Mouse (Mus musculus) adrenal gland, postnatal 10 days (tissue): ENCODE data around the gene Rnf123. TPM values are rescaled to one million over a fixed set of nuclear protein-coding genes. Genes with fewer than 3 reads are reported as not detected.
"Not testable (repeated sequence)": the region's sequence is repeated elsewhere in the genome, so short reads cannot be mapped to it uniquely, and the experiment has no call there.

Source experiments
- DNase-seq: peaks from one replicate; pipeline ENCODE4 v3.0.0; 2021; ENCODE audit warnings: mixed read lengths
- microRNA-seq: library from miRNA; unstranded; fragments of <30 nt; microRNA quantifications from one replicate; pipeline ENCODE4 v1.2.0, GENCODE M21; 2021
- total RNA-seq, 2 experiments: library from RNA; stranded (reverse); gene quantifications; 2 replicates each; pipeline ENCODE4 v1.2.3; 2021

Rnf123 gene
- total RNA-seq, 2 experiments from 2014 or later: 54.3 to 71.9 TPM

DNA sequence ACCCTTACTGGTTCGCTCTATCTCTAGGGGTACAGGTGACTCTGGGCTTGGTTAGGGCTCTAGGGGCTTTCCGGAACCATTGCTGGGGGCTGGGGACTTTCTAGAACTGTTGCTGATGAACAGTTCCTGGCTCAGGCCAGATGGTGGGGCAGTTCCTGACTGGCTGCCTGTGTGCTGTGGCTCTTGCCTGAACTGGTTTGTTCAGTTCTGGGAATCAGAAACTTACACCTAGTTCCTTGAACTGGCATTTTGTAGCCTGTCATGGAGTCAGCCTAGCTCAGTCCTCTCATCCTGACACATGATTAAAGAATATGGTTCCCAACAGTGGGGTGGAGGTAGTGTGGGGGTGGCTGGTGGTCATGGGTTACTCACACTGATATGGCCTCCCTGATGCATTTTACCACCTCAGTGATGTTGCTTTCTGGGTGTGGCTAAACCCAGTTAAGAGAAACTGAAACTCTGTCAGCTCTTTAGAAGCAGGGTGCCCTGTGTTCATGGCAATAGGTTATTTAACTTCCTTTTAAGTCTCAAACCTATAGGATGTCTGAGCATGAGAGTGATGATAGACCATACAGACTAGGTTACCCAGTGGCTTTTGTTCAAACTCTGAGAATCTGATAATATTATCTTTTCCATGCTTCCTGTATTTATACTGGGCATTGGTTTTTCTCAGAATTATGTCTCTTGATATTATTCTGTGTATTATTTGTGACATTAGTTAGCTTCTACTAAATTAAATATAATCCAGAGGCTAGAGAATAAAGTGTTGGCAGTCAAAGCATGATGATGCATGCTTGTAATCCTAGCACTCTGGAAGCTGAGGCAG, 47.6 kb downstream of the Rnf123 start:
- DNase-seq: no peak

DNA sequence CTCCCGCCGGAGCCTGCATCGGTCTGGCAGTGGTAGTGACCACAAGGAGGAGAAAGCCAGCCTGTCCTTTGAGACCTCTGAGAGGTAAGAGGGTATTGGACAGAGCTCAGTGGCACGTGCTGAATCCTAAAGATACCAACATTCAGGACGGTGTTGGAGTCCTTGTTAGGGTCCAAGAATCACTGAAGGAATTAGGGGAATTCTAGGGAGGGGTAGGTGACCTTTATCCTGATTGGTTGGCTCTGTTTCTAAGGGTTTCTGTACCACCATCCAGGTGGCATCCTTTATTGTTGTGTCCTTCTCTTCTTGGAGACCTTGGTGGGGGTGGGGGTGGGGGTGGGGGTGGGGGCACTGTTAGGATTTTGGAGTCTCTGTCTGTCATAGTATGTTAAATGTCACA, 51.0 kb downstream of the Rnf123 start:
- DNase-seq: no peak

DNA sequence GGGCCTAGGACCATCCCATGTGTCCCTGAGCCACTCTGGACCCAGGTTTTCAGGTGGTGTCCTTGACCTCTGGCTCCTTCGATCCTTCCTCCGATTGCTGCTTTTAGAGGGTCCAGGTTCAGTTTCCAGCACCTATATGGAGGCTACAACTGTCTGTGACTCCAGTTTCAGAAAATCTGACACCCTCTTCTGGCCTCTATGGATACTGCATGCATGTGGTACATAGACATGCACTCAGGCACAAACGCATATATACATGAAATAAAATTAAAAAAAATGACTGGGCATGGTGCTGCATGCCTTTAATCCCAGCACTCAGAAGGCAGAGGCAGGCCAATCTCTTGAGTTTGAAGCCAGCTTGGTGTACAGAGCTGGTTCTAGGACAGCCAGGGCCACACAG, 55.3 kb downstream of the Rnf123 start:
- DNase-seq: no peak

DNA sequence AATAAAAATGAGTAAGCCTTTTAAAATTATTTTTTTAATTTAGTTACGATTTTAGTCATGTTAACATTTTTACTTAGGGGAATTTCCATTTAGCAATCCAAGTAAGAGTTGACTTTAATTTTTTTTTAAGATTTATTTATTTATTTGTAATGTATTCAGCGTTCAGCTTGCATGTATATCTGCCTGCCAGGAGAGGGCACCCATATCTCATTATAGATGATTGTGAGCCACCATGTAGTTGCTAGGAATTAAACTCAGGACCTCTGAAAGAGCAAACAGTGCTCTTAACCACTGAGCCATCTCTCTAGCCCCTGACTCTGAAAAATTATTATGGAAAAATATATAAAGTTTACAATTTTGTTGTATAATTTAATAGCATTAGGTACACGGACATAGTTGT, 56.6 kb downstream of the Rnf123 start:
- no peak for DNase-seq

DNA sequence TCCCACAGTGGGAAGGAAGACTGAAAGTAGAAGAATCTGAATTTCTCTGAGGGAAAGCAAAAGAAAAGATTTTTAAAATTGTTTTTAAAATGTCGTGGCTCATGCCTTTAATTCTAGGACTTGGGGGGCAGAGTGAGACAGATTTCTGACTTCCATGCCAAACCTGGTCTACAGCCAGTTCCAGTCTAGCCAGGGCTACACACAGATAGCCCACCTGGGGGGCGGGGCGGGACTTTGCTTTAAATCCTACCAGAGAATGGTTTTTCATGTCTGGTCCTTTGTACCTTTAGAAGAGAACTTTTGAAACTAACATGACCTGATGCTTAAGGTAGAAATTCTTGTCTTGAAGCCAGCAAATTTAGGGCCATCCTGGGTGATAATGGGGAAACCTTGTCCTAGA, 59.9 kb downstream of the Rnf123 start:
- no peak for DNase-seq

DNA sequence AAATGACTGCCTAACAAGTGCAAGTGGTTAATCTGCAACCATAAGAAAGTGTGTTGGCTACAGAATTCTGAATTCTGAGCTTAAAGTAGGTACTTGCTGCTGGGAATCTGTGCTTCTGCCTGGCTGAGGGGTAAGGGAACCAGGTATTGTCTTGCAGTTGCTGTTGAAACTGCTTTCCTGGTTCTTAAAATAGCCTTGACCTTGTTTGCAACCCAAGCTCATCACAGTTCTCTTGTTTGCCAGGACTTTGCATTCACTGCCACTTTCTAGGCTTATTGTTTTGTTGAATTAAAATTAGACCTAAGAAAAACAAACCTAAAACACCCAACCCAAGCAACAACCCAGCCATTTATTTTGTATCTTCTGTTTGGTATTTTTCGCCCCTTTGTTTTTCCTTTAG, 62.4 kb downstream of the Rnf123 start:
- no peak for DNase-seq

DNA sequence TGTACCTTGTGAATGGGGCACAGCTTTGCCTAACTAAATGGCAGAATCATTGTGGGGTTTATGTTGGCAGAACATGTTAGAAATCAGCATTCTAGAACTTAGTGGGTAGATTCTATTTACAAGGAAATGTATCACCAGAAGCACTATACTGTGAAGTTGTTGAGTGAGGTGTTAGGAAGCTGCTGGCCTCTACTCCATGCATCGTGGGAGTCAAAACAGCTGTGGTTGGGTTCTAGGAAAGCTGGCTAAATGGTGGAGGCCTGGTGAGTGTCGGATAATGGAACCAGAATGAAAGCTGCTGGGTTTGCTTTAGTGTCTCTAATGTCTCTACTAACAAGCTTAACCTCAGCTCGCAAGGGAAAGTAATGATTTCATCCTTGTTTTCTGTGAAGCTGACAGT, 66.0 kb downstream of the Rnf123 start:
- no peak for DNase-seq

DNA sequence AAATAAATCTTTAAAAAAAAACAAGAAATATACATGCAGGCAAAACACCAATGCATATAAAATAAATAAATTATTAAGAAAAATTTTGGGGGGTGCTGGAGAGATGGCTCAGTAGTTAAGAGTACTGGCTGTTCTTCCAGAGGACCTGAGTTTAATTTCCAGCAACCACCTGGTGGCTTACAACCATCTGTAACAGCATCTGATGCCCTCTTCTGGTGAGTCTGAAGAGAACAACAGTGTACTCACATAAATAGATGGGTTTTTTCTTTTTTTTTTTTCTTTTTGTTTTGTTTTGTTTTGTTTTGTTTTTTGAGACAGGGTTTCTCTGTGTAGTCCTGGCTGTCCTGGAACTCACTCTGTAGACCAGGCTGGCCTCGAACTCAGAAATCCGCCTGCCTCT, 69.6 kb downstream of the Rnf123 start:
- DNase-seq: not testable (repeated sequence)

DNA sequence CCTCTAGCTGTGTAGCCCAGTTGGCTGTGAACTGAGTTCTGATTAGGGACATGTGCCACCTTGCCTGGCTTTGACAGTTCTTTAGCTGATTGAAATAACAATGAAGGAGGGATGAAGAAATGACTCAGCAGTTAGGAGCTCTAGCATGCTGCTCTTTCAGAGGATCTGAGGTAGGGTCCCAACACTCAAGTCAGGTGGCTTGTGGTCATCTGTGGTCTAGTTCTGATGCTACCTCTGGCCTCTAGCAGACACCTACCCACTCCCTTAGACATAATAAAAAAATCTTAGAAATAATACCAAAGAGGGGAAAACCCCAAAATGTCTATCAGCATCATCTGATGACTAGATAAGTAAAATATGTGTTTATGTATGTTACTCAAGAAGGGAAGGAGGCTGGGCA, 72.8 kb downstream of the Rnf123 start:
- no peak for DNase-seq

DNA sequence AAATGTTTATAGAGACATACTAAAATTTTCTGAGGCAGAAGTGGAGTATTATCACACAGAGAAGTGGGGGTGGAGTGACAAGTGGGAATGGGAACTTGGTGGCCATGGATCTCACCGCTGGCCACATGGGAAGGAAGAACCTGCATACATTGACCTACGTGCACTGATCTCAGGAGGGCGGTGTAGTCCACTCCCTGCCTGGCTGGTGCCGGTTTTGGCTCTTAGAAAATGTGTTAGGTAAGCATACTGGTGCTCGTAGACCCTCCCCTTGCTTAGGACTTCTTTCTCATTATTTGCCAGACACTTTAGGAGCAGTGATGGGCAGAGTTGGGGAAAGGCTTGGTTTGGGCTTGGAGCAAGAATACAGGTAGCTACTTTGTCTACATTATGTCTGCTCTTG, 75.1 kb downstream of the Rnf123 start:
- DNase-seq: no peak

DNA sequence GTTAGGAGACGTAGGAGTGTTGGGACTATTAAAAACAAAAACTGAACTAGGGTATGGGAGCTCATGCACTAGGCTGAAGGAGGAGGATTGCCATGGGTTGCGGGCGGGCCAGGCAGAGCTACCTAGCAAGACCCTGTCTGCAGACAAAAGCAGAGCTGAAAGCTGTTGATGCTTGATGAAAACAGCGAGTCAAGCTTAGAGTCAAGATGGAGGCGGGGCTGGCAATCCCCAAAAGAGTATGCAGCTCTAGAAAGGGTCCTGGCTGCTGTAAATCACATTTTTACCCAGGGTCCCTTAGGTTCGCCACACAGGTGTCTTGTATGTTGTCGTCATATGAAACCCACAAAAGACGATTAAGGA, 79.6 kb downstream of the Rnf123 start:
- DNase-seq: peak; percentile 30

DNA sequence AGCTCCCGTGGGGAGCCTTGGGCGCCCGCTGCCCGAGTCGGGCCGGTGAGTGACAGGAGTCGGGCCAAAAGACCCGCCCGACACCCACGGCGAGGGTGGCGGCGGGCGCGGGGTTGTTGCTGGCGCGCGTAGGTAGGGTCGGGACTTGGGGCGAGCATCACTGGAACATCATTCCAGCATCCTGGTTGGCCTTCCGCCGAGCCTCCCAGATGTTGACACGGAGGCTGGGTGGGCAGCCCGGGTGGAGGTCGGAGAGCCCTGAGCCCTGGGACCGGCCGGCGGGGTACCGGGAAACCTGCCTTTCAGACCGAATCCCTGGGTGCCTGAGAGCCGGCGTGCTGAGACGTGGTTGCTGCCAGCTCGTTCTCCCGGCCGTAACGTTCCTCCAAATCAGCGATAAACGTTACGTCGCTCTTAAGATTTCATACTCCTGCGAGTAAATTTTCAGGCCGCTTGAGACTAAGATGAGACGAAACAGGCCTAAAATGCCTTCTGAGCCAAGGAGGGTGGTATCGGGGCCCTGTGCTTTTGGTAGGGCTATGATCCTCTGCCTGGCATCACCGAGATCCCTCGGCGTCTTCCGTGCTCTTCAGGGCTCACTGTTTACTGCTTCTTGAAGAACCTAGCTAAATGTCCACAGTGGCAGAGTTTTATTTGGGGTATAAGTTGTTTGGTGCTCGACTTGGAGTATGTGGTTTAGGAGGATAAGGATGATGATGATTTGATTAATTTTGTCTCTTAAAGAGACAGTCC, 80.2 kb downstream of the Rnf123 start:
- peak; percentile 65 for DNase-seq

DNA sequence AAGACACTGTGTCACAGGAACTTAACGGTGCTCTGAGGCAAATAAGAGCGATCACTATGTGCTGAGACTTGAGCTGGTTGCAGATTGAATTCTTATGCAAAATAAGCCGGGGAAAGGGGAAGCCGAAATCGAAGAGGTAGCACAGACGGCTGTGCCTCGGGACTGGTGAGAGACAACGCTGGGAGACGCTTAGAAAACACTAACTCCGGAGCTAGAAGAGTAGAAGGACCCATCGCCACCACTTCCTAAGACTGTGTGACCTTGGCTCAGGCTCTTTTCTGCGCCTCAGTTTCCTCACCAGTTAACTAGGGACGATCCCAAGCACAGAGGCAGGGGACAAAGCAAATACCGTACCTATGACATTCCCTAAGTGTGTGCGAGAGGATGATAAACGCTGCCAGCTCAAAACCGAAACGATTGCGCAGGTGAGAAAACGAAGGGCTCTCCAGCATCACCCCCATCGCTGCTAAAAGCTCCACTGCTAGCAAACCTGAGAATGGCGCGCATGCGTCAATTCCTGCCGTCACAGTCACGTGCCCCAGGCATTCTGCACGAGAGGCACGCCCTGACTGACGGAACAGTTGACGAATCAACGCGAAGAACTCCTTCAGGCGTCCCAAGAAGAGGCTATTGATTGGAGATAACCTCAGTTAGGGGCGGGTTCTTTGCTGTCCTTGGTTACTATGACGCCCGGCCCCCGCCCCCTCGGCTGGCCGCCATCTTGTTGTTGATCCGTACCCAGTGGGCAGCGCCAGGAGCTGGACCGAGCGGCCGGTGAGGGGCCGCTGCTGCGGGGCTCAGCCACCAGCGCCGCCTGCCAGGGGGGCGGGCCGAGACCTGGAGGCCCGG, 81.0 kb downstream of the Rnf123 start, which contains the start of gene Ip6k1:
TSS of gene Ip6k1 (plus strand) at position 580 of the 849 bp plus-strand sequence.
- DNase-seq: peak; percentile 100

Small RNA genes lying within 50 kb of the gene (microRNA-seq; reads per million reads assigned to microRNA genes)
- gene Gm47303 (not detected), gene Mir7088 (not detected)

Other genes with a start within 250 kb of the Rnf123 start
- gene Rbm6, start 210.1 kb downstream of the Rnf123 start, total RNA-seq: 10 to 100 TPM; 35.9 to 56.7 TPM
- 10 to 100 TPM; 11.1 to 13.1 TPM for gene Mon1a, start 195.2 kb downstream of the Rnf123 start, total RNA-seq
- gene Mst1r, start 176.5 kb downstream of the Rnf123 start, total RNA-seq: 1 to 10 TPM; 5.6 to 8.5 TPM
- gene Actl11, start 154.9 kb downstream of the Rnf123 start, total RNA-seq: not detected
- 1 to 10 TPM; 1.6 to 2.7 TPM for gene Camkv, start 147.7 kb downstream of the Rnf123 start, total RNA-seq
- gene Traip, start 133.2 kb downstream of the Rnf123 start, total RNA-seq: 1 to 10 TPM; 5.1 to 7.4 TPM
- gene Uba7, start 107.8 kb downstream of the Rnf123 start, total RNA-seq: 10 to 100 TPM; 19.0 to 22.5 TPM
- under 1 TPM; 0.48 to 0.85 TPM for gene Gm20661, start 100.3 kb downstream of the Rnf123 start, total RNA-seq
- gene Inka1, start 97.5 kb downstream of the Rnf123 start, total RNA-seq: 10 to 100 TPM; 18.6 to 18.7 TPM
- 1 to 10 TPM; 1.7 to 2.6 TPM for gene Cdhr4, start 90.8 kb downstream of the Rnf123 start, total RNA-seq
- 1 to 10 TPM; 1.1 to 1.6 TPM for gene Gm20662, start 87.0 kb downstream of the Rnf123 start, total RNA-seq
- gene Ip6k1, start 80.8 kb downstream of the Rnf123 start, total RNA-seq: 10 to 100 TPM; 88.7 to 97.3 TPM
- gene Gmppb, start 34.1 kb downstream of the Rnf123 start, total RNA-seq: 10 to 100 TPM; 18.5 to 21.0 TPM
- gene Amigo3, start 30.2 kb downstream of the Rnf123 start, total RNA-seq: 1 to 10 TPM; 2.7 to 3.4 TPM
- gene Mst1, start 2.9 kb downstream of the Rnf123 start, total RNA-seq: 10 to 100 TPM; 12.8 to 28.1 TPM
- gene Apeh, start 11.3 kb upstream of the Rnf123 start, total RNA-seq: 10 to 100 TPM; 72.2 to 81.8 TPM
- gene Bsn, start 107.0 kb upstream of the Rnf123 start, total RNA-seq: 1 to 10 TPM; 1.7 to 2.7 TPM
- gene Dag1, start 180.6 kb upstream of the Rnf123 start, total RNA-seq: 100 to 1,000 TPM; 168 to 192 TPM
- gene Nicn1, start 207.1 kb upstream of the Rnf123 start, total RNA-seq: 10 to 100 TPM; 20.2 to 28.6 TPM
- gene Amt, start 213.5 kb upstream of the Rnf123 start, total RNA-seq: 10 to 100 TPM in 1 of 2 experiments, 1 to 10 TPM in 1; 9.3 to 14.7 TPM
- gene Rhoa, start 222.8 kb upstream of the Rnf123 start, total RNA-seq: 100 to 1,000 TPM; 352 to 357 TPM
- gene Tcta, start 222.8 kb upstream of the Rnf123 start, total RNA-seq: 10 to 100 TPM; 28.9 to 36.6 TPM